Mouse (Mus musculus) heart, postnatal 10 days (tissue): Measurements from ENCODE around the gene Gp1ba. TPM values are rescaled to one million over a fixed set of nuclear protein-coding genes. Genes with fewer than 3 reads are reported as not detected.

Experiments
- DNase-seq, 2 experiments: peaks; one replicate each; pipeline ENCODE4 v3.0.0; 2021
- intact Hi-C: fragments of 180-260 bp; cut with DNase I; formaldehyde crosslinking; loops from one replicate; pipeline ENCODE4 v1.15.1; 2025
- total RNA-seq, 2 experiments: library from RNA; stranded (reverse); gene quantifications; 2 replicates each; pipeline ENCODE4 v1.2.3; 2021

Gp1ba gene
- total RNA-seq, 2 experiments from 2014 or later, result 0.17 to 0.43 TPM

DNA sequence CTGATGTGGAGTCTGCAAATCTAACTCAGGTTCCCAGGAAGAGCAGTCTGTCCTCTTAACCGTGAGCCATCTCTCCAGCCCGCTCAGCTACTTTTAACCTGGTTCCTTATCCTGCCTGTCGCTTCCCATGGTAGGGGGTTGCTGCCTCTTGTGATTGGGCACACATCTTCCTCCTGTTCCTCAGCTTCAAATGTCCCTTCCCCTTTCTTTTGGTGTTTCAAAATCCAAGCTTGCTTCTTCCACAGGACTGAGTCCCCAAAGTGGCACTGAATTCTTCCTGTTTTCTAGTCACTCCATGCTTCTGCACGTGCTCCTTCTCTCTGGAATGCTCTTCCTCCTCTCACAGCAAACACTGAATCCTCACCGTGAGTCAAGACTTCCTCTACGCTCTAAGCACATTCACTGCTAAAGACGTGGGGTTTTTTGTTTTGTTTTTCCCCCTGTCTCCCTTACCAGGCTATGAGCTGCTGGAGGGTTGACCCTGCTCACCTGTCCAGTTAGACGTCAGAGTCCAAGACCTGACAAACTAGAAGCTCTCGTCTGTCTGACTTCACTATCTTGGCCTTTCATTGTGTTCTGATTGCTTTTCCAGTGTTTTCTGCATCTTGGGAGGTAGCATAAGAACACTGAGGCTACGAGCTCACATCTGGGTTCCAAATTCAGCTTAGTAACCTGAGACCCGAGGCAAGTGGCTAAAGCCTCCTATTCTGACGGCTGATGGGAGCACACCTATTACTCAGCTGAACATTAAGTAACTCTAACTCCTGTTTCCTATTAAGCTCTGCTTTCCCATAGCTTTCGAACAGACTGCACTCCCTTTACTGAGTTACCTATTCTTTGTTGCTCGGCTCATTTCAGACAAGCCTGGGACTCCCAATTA lies 28.6 kb downstream of the Gp1ba start:
- DNase-seq, result no peak
- intact Hi-C loops, result loop anchor here (1.0 kb wide), 1 partner anchor 10 kb away; the partner anchor contains the start of gene Eno3

DNA sequence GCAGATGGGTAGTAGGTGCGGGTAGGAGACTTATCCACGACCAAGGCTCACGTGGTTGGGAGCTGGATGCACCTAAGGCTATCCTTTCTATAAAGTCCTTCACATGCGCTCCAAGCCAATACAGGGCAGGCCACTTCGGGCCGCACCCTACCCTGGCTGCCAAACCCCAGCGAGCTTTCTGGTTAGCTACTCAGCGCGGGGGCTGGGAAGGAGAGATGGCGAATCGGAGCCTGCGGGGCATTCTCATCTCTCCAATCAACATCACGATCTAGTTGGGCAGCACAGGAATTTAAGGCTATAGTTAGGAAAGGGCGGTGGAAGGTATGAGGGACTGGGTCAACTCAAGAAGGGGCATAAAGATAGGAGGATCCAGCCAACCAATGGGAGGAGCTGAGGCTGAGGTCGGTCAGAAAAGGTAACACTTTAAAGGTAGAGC lies 29.4 kb downstream of the Gp1ba start:
- intact Hi-C loops, result no loop called here
- DNase-seq, result no peak

DNA sequence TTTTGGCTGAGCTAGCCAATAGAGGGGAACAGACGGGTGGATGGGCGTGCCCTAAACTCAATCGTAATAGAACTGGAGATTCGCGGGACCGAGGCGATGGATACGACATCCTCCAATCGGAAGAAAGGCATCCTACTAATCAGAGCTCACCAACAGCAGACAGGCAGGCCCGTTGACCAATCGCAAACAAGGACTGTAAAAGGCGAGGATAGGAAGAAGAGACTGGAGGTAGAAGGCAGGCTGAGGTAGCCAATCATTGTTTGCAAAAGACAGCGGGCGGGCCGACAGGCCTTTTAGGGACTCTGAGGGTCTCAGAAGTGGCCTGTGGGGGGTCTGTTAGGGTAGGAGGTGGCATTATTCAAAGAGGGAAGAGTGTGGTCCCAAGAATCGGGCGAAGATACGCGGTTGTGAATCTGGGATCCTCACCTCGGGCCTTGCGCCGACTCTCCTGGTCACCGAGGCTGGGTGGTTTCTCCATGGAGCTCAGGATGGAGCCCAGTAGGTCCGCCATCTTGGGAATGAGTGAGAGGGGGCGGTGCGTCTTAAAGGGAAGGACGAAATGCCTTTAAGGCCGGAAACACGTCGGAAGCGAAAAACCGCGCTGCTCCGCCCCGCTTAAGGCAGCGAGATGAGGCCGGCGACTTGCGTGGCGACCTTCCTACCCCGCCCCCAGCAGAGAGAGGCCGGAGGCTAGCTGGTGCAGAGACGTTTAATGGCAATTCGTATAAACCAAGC lies 30.0 kb downstream of the Gp1ba start, which contains the start of gene Spag7:
Gene Spag7, minus strand, starts transcription at position 646 of the 735 bp plus-strand sequence.
- intact Hi-C loops, result loop anchor here (1.0 kb wide), 1 partner anchor 31 kb away; the partner anchor contains the start of genes Inca1 and Kif1c
- peak; percentile 98 to 99 for DNase-seq

DNA sequence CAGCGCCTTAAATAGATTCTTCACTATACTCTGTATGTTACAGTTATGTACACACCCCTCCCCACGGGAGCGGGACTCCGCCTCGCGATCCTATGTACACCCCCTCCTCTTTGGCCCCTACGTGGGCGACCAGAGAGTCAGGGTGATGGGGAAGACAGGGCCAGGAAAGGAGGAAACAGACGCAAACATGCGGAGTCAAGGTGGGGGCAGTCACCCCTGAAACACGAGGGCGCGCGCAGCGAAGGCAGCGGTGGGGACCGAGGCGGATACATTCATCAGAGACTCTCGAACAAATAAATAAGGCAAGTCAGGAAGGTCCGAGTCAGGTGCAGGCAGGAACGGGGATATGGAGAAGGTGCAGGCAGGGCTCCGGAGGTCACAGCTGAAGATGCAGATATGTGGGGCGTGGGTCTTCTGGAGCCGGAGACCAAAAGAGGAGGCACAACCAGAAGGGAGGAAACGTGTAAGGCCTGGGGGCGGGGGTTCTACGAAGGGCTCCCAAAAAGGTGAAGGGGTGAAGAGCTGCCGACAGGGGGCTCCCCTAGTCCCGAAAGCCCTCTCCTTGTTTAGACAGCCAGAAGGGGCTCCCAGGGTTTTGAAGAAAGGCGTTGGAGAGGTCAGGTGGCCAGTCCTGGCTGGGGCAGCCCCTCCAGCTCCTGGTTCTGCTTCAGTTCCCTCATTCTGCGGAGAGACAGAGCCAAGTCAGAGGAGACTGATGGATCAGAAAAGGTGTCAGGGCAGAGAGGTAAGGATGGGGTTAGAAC lies 30.8 kb downstream of the Gp1ba start:
- peak; percentile 83 to 85 for DNase-seq
- intact Hi-C loops, result loop anchor here (1.0 to 2.0 kb wide), 2 partner anchors 17 to 31 kb away; partner anchors contain the start of genes Inca1 and Kif1c

DNA sequence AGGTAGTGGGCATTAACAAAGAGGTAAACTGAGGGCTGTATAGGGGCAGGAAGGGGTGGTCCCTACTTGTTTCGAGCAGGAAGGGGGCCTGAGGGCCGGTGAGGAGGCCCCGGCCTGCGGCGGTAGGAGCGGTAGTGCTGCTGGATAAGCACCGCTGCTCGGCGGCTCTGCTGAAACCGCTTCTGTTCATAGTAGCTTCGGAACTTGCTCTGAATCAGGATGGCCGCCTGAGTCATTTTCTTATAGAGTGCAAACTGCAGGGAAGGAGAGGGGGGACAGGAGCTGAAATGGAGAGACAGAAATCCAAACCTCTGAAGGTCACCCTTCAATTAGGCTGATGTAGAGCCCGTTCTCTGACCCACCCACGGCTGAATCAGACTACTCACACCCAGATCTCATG lies 31.6 kb downstream of the Gp1ba start:
- no peak for DNase-seq
- intact Hi-C loops, result loop anchor here (2.0 kb wide), 1 partner anchor 16 kb away; no protein-coding TSS in a partner anchor

DNA sequence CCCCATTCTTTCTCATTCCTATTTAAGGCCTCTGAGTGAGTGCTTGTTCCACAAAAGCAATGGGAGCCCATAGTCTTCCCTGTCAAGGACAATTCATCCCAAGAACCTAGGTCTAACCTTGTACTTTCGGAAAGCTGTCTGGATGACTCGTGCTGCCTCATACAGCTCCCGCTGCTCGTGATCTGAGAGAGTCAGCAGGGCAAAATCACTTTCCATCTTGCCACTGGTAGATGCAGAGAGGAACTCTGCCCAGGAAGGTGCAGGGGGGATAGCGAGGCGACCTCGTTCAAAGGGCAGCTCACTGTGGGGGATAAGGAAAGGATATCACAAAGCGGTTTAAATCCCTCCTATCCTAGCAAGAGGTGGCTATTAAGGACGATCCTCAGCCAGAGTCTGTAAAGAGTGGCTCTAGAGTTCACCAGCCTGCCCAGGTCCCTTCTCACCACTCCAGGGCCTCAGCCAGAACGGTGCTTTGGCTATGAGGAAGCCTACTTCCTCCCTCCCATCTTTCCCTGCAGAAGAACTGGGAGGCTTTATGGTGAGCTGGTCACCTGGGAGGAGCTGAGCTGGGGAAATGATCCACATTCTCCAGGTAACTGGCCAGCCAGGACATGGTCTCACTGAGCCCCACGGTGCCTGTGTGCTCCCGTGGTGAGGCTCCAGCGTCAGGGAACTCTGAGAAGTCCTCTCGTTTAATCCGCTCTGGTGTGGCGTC lies 32.6 kb downstream of the Gp1ba start:
- intact Hi-C loops, result loop anchor here (2.0 kb wide), 1 partner anchor 15 kb away; no protein-coding TSS in a partner anchor
- DNase-seq, result no peak

DNA sequence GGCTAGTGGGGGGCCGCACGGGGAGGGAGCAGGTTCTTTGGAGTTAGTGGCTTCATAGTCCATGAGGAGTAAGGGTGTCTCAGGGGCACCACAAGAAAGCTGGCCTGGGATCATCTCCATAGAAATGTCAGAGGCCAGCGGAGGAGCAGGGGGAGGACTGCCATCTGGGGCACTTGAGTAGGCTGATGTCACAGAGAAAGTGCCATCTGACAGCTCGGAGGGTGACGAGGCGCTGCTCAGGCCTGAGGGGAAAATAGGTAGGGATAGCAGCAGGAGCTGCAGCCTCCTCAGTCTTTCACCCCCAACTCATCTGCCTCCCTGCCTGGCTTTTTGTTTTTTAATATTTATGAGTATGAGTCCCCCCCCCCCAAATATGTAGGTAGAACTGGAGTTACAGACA lies 35.1 kb downstream of the Gp1ba start:
- no peak for DNase-seq
- intact Hi-C loops, result no loop called here

DNA sequence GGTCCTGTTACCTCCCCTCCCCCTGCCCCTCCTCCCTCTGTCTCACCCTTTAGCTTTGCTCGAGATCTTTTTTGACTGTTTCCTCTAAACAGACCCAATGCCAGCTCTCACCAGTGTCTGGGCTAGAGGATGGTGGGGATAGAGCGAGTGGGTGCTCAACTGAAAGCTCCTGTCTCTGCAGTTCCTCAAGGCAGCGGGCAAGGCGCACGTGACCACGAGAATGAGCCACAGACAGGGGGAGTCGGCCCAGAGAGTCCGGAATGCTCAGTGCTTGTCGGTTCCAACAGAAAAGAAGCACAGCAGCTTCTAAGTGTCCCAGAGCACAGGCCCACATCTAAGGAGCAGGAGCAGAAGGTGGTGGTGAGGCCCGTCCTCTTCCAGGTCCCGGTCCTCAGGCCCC lies 35.6 kb downstream of the Gp1ba start:
- no peak for DNase-seq
- intact Hi-C loops, result no loop called here

DNA sequence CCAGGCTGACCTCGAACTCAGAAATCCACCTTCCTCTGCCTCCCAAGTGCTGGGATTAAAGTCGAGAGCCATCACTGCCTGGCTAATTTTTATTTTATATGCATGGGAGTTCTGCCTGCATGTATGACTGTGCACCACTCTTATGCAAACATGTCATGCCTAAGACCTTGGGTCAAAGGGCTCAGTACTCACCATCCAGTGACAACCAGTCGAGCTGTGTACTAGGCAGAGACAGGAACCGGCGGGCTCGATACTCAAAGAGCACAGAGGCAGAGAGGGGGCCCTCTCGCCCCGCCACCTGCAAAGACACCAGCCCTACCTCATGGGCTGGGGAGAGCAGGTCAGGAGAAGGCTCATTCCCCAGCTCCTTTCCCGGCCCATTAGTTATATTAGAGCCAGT lies 39.2 kb downstream of the Gp1ba start:
- DNase-seq, result no peak
- intact Hi-C loops, result no loop called here

DNA sequence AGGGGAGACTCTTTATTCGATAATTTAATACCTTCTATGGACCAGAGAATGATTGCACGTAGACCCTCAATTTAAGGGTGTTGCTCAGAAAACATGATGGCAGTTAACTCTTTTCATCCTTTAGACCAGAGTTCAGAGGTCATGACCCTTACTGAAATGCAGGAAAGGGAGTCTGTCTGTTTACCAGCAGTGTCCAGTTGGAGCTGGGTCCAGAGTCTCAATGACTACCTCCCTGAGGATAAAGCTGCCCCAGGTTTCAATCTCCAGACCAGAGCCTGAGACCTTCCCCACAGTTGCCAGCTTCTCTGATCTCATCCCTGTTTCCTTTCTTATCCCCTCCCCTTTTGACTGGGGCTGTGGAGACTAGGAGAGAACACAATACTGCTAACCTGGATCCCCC lies 39.7 kb downstream of the Gp1ba start:
- intact Hi-C loops, result no loop called here
- no peak for DNase-seq

DNA sequence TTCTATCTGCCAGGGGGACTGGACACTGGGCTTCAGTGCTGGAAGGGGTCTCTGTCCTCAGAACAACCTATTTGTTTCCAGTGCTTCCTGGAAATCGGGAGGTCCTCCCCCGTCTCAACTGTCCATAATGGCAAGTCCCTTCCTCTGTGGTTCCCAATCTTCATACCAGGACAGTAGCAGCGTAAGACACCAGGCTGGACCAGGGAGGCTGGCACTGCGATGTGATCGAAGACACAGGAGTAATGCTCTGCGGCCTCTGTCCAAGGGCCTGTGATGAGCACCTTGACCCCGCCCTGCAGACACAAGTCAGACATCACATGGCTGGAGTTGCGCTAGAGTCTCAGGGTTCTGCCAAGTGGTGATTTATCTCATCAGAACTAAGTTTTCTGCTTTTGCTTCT lies 40.4 kb downstream of the Gp1ba start:
- intact Hi-C loops, result no loop called here
- DNase-seq, result no peak

DNA sequence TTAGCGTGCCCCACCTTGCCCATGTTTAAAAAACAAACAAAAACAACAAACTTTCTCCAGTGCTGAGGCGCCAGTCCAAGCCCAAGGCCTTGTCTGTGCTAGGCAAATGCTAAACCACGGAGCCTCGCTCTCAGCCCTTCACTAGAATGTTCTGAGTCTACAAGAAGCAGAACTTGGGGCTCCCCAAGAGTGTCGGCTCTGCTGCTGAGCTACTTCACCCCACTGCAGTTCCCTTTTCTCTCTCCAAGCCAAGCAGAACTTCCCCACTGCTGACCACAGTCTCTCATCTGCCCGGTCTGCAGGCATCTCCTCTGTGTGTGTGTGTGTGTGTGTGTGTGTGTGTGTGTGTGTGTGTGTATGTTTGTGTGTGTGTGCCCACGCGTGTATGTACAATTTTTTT lies 41.0 kb downstream of the Gp1ba start:
- intact Hi-C loops, result no loop called here
- no peak for DNase-seq

DNA sequence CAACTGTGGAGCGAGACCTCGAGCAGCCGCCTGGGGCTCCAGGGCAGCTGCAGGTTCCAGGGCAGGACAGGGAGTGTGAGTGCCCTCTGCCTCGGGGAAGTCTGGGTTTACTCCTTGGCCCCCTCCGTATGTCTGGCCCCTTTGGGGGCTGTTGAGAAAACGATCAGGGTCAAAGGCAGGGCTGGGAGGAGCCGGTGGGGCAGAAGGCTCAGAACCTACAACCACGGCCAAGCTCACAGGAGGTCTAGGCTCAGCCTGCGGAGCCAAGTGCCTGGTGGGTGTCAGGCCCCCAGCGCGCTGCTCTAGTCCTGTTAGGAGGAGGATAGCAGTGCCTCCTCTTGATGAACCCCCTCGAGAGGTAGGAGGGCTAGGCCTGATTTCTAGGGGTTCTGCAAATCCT lies 42.2 kb downstream of the Gp1ba start:
- no peak for DNase-seq
- intact Hi-C loops, result no loop called here

DNA sequence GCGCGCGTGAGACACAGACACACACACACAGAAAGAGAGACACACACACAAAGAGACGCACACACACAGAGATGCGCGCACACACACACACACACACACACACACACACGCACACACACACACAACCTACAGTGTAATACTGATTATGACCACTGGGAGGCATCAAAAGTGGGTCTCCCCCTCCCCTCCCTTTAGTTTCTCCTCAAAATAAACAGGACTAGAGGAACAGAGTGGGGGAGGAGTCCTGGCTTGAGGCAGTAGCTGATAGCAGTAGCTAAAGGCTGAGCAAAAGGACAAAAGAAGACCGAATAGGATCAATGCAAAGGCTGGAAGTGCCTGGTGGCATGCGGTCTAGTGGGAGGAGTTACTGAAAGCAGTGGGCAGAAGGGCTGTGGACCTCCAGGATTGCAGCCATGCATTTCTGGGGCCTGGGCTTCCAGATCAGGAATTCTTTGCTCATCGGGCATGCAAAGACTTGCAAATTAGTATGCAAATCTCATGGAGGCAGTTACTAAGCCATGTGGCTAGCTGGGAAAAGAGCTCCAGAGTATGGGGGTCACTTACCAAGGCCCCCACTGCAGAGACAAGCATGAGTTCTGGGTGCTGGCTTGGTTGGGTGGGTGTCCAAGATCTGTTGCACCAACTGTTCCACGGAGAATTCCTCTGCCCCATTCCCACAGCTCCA lies 43.1 kb downstream of the Gp1ba start:
- DNase-seq, result peak; percentile 38 to 72
- intact Hi-C loops, result loop anchor here (2.0 kb wide), 1 partner anchor 73 kb away; no protein-coding TSS in a partner anchor

DNA sequence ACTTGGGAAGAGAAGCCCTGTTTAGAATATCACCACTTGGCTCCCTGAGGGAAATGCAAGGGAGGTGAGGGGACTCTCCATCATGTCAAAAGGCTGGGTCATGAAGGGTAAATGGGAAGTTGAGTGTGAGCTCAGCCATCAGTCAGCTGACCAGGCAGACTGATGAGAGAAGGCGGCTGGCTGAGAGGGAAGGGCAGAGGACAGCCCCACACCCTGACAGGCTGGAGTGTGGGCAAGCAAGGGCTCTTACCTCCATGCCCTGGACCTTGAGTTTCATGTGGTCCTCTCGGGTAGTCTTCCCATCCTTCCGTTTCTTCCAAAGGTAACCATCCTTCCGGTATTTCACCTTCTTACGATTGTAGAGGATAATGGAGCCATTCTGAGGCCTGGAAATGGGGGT lies 44.7 kb downstream of the Gp1ba start:
- intact Hi-C loops, result loop anchor here (2.0 kb wide), 1 partner anchor 71 kb away; no protein-coding TSS in a partner anchor
- no peak for DNase-seq

DNA sequence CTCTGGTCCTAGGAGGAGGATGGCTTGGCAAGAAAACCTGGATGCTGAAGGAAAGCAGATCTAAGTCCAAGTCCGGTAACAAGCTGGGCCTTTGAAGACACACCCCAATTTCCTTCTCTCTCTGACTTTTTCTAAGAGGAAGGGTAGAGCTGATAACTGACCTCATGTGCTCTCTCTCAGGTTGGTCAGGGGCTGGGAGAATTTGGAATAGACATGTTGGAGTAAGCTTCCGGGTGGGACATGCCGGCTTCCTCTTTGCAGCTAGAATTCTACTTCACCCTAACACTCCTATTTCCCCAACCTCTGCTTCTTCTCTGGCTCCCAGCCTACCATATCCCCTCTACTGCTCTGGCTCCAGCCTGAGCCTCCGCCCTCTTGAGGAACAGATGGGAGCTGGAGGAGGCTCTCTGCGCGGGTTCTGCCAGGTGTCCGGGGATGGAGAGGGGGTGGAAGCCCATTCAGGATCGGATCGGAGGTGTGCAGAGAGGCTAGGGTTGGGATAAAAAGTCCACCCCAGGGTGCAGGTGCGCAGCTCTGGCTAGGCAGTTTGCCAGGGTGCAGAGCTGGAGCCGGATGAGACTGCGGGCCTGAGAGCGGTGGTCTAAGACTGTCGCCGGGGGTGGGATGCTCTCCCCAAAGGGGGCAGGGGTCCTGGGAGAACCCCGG lies 48.1 kb downstream of the Gp1ba start:
- peak in 1 of 2 experiments; percentile 51 for DNase-seq

DNA sequence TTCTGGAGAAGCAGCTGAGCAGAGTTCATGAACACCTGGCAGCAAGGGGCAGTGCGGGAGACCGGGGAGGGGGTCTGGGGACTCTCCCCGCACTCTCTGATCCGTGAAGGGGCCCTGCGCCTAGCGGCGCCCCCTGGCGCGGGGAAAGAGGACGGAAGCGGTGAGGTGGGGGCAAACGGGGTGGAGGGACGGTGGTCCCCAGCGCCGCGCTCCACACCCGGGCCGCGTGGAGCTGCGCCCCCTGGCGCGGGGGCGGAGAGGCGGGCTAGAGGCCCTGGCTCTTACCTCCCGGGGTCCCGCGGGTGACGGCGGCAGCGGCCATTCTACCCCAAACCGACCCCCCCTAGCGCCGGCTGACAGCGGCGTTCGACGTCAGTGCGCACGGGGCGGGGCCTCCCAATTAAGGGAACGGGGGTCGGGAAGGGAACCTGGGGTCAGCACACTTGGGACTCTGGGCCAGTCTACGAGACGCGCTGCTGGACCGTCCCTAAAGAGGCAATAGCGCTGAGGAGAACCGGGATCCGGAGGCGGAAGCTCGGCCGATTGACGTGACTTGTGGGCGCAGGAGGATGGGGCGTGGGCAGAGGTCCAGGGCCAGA lies 48.8 kb downstream of the Gp1ba start, which contains the start of gene Camta2:
Gene Camta2, minus strand, starts transcription at position 505 of the 599 bp plus-strand sequence.
- intact Hi-C loops, result loop anchor here (2.0 kb wide), 1 partner anchor 17 kb away; no protein-coding TSS in a partner anchor
- DNase-seq, result peak; percentile 94

More for the DNA sequence above, 48.1 kb downstream of the Gp1ba start:
- intact Hi-C loops, result loop anchor here (2.0 kb wide), 1 partner anchor 16 kb away; no protein-coding TSS in a partner anchor

DNA sequence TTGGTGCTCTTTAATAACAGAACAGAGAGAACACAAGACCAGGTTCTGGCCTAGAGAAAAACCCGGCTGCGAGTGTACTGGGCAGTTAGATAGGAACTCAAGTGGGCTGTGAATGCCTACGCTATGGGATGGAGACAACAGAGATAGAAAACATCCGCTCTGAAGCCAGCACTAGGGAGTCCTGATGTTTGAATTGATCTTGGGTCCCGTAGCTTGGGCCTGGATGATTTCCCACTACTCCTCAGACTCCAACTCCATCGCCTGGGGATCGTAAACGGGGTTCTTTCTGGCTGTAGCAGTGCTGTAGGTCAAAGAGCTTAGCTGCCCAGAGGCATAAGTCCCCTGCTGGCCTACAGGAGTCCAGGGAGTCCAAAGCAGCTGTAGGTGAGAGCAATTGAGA lies 49.5 kb downstream of the Gp1ba start:
- intact Hi-C loops, result no loop called here
- peak in 1 of 2 experiments; percentile 29 for DNase-seq
